Mouse (Mus musculus) embryo, embryonic 11.5 days (tissue): ENCODE data around the gene Tardbp.
A peak's percentile ranks its signal among the peaks of the same experiment; 100 is the strongest.

Experiments used
- DNase-seq: peaks from one replicate; pipeline ENCODE4 v3.0.0-alpha.2; 2012; ENCODE audit warnings: low read depth, low spot score

Gene Tardbp

GRCm38 (mm10) chr4:148639455-148639854, 12.6 kb upstream of the Tardbp start:
- no peak for DNase-seq

GRCm38 (mm10) chr4:148638302-148638701, 11.5 kb upstream of the Tardbp start:
- DNase-seq, result no peak

- DNase-seq, result no peak
Observed at GRCm38 (mm10) chr4:148635309-148635708, 8.5 kb upstream of the Tardbp start.

DNA sequence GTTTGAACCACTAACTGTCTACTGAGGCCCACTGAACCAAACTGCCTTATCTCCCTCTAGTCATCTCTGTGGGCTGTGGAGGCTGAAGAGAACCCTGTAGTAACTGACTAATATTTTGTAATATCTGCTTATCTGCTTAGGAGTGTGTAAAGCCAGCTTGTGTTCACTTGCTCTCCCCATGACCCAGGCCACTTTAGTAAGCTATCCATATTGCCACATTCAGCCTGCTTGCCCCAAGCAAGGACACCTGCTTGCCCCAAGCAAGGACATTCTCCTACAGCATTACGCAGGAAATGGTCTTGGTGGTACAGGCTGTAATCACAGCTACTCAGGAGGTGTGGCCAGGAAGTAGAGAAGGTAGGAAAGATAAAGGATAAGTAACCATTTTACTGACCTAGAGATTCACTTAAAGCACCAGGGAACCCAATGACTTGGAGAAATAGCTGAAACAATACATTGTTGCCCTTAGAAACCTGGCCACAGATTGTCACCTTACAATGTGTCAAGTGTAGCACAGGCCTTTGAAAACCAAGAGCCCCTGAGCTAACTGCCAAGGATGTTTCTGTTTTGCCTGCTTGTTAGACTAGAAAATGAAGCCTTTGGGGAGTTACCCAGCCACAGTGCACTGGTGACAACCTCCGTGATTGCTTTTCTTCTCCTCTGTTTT, 6.7 kb upstream of the Tardbp start:
- DNase-seq, result no peak

- no peak for DNase-seq
Observed at GRCm38 (mm10) chr4:148632013-148632692, 5.3 kb upstream of the Tardbp start.

DNA sequence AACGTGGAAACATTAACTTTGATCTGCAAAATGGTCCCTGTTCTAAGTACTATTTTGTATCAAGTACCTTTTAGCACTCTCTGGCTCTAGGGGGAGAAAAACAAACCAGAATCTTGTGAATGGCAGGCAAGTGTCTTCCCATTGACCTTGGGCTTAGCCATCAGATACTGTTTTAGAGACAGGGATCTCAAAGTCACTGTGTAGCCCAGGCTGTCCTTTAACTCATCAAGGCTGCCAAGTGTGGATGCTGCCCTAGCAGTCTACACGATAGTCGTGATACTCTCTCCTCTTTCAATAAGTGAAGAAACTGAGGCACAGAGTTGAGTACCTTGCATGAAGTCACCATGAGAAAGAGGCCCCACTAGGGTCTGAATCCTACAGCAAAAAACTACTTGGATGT, 427 bp upstream of the Tardbp start:
- no peak for DNase-seq

- peak; percentile 20 for DNase-seq
Observed at GRCm38 (mm10) chr4:148625756-148626622, 830 bp downstream of the Tardbp start.

DNA sequence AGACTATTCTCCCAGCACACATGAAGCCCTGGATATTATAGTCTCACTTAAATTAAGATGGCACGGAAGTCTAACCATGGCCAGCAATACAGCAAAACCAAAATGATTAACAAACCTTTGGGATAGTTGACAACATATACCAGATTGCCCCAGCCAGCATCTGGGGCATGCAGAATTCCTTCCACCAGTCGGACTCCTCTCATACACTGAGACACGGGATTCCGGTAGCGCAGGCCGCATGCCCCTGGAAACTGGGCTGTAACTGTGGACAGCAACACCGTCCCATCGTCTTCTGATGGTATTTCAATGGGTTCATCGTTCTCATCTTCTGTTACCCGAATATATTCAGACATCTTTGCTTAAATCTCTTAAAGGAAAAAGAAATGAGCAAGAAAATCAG, 1.8 kb downstream of the Tardbp start:
- DNase-seq, result no peak

GRCm38 (mm10) chr4:148623609-148624008, 3.2 kb downstream of the Tardbp start:
- DNase-seq, result no peak

GRCm38 (mm10) chr4:148622485-148622884, 4.3 kb downstream of the Tardbp start:
- DNase-seq, result no peak

DNA sequence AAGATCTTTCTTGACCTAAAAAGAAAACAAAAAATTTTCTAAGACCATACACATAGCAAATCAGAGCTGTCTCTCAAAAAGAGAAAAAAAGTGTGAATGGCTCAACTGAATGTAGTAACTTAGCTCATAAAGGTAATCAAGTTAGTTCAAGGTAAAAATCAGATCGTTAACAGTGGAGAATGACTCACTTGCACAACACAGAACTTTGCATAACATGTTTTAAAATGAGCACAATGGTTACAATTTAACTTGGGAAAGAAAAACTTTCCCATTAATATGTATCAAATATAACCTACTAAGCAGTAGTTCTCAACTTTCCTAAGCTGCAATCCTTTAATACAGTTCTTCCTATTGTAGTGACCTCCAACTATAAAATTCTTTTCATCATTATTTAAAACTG, 6.1 kb downstream of the Tardbp start:
- DNase-seq, result no peak

DNA sequence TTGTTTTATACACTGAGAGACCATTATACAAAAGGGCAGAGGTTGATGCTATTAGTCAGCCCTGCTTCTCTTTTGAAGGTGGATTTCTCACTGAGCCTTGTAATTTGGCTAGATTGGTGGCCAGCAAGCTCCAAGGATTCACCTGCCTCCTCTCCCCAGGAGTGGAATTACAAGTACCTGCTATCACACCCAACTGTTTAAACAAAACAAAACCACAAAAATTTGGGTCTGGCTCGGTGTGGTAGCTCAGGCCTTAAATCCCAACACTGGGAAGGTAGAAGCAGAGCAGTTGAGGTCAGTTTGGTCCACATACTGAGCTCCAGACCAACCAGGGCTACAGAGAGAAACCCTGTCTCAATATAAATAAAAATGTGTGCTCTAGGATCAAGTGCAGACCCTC, 7.0 kb downstream of the Tardbp start:
- DNase-seq, result no peak

GRCm38 (mm10) chr4:148613738-148614137, 13.1 kb downstream of the Tardbp start:
- no peak for DNase-seq

DNA sequence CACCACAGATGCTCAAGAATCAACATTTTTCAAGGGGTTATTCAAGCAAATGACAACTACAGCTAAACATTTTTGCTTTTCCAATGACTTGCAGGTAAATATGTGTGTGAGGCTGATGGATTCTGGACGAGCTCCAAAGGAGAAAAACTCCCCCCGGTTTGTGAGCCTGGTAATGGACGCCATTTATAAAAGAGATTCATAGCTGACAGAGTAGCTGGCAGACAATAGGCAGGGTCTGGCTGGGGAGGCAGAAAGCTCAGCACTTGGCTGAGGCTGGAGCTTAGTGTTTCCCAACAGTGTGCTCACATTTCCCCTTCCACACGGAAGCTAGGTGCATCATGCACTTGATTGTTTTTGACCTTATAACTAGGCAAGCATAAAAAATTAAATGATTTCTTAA, 14.3 kb downstream of the Tardbp start:
- DNase-seq, result no peak

GRCm38 (mm10) chr4:148610631-148611364, 16.0 kb downstream of the Tardbp start:
- DNase-seq, result no peak

DNA sequence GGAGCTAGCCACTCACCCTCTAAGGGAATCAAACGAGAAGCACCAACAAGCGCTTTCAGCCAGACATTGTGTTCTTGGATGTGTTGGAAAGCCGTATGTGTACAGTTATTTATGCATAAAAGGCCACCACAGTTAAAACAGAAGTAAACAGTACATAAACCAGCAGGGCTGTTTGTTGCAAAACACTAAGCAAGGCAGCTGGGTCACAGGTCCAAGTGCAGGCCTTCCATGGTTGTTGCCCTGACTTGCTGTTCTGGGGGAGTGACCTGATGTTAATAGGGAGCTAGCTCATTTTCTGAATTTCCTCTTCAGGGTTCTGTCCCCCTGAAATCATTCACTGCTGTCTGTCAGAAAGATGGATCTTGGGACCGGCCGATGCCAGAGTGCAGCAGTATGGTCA, 17.0 kb downstream of the Tardbp start:
- DNase-seq, result no peak

GRCm38 (mm10) chr4:148607758-148608157, 19.1 kb downstream of the Tardbp start:
- peak; percentile 46 for DNase-seq

GRCm38 (mm10) chr4:148604541-148605165, 22.2 kb downstream of the Tardbp start:
- DNase-seq, result peak; percentile 39

GRCm38 (mm10) chr4:148604141-148604540, 22.7 kb downstream of the Tardbp start:
- no peak for DNase-seq

DNA sequence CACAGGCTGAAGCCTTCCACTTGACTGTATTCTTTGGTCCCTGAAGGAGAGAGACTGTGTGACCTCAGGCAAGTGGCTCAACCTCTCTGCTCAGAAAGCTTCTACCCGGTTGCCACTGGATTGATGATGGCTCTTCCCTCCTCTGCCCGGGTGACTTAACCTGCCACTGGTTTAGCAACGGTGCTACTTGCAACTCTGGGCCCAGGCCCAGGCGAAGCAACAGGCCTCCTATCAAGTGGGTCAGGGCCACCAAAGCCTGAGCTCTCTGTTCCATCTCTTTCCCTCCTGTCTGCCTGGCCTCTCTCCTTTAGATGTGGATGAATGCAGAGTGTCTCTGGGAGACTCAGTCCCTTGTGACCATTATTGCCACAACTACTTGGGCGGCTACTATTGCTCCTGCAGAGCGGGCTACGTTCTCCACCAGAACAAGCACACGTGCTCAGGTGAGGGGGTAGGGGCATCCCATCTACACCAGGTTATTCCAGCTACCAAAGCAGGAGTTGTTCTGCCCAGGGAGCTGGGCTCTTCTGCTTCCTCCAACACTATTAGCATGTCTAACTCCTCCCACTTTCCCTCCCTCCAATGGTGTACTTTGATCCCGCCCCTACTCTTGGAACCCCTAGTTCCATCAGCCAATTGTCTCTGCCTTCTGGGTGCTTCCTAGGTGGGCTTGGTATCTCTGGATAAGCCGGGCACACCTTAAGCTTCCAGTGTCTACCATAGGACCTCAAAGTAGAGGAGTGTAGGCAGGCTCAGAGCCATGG, 23.3 kb downstream of the Tardbp start:
- DNase-seq, result no peak
